20 mouse cellular contexts compared by ENCODE assay signal in genomic region chr9:83304925-83305324, GRCm38 (mm10).
DNase-seq lines count a peak whose midpoint lies in the region; ATAC-seq and TF ChIP-seq lines count a peak whose summit lies in the region.
"Had no signal": no experiment of that assay in that cellular context is flagged by ENCODE, and none has a peak within 500 bp of the region (broad histone marks: within the 10 kb centered on the region; RNA-seq: fewer than 3 reads in every experiment).

No protein-coding gene starts in this region.

- ATAC-seq in intestine, embryonic 14.5 days (replicated peaks; ENCODE audit: low FRiP score, low TSS enrichment, low read depth), result no peak
- ATAC-seq in intestine, embryonic 16.5 days, result no peak
- peak; percentile 58 for ATAC-seq in lung, postnatal 0 days
- no peak for ATAC-seq in erythroid progenitor cell, adult 5-6 weeks (replicated peaks; ENCODE audit: low FRiP score, poor library complexity, severe bottlenecking)
- ATAC-seq: forebrain, embryonic 15.5 days; intestine, postnatal 0 days had no signal

- H3K9me3 ChIP-seq in intestine, embryonic 14.5 days (ENCODE audit: control insufficient read depth, low read length), result no peaks in the 10 kb centered on the region
- H3K9me3 ChIP-seq in intestine, embryonic 16.5 days (ENCODE audit: control insufficient read depth, low read length), result no peaks in the 10 kb centered on the region
- no peaks in the 10 kb centered on the region for H3K9me3 ChIP-seq in lung, postnatal 0 days (ENCODE audit: low read length)
- H3K9me3 ChIP-seq: forebrain, embryonic 15.5 days; heart, embryonic 13.5 days; hindbrain, embryonic 10.5 days; liver, embryonic 13.5 days; neural tube, embryonic 12.5 days had no signal

- no peak overlapping the region for H3K27ac ChIP-seq in intestine, embryonic 14.5 days (ENCODE audit: low read depth)
- no peak overlapping the region for H3K27ac ChIP-seq in intestine, embryonic 16.5 days (ENCODE audit: low read length)
- H3K27ac ChIP-seq in lung, postnatal 0 days (ENCODE audit: low read length), result no peak overlapping the region
- H3K27ac ChIP-seq: forebrain, embryonic 15.5 days; heart, embryonic 13.5 days; hindbrain, embryonic 10.5 days; layer of hippocampus, adult 2 months; left cerebral cortex, adult 2 months; liver, embryonic 13.5 days; neural tube, embryonic 12.5 days had no signal

- peak overlapping the region; percentile 16; the same call in 1 of the 2 replicates for H3K4me2 ChIP-seq in intestine, embryonic 14.5 days (ENCODE audit: low read length)
- H3K4me2 ChIP-seq in intestine, embryonic 16.5 days (ENCODE audit: low read depth, low read length), result no peak overlapping the region
- 0 out of 2 replicates have a peak overlapping the region, but pooled peaks have one; percentile 0 for H3K4me2 ChIP-seq in lung, postnatal 0 days (replicated peaks; ENCODE audit: low read depth, low read length)
- H3K4me2 ChIP-seq: forebrain, embryonic 15.5 days; heart, embryonic 13.5 days; liver, embryonic 13.5 days; neural tube, embryonic 12.5 days had no signal

- H3K4me1 ChIP-seq in intestine, embryonic 14.5 days (replicated peaks; ENCODE audit: control insufficient read depth, insufficient read depth, low read length), result no peaks in the 10 kb centered on the region; the same call in 1 of the 2 replicates
- no peaks in the 10 kb centered on the region for H3K4me1 ChIP-seq in intestine, embryonic 16.5 days (ENCODE audit: control insufficient read depth, insufficient read depth, low read length)
- H3K4me1 ChIP-seq in lung, postnatal 0 days (ENCODE audit: insufficient read depth, low read depth, low read length), result no peaks in the 10 kb centered on the region
- H3K4me1 ChIP-seq: forebrain, embryonic 15.5 days; liver, embryonic 13.5 days had no signal

- no peak for DNase-seq in intestine, embryonic 14.5 days (ENCODE audit: low spot score)
- DNase-seq in lung, postnatal 0 days (ENCODE audit: low spot score), result peak; percentile 37
- DNase-seq in lung, postnatal 25 days (ENCODE audit: low spot score), result no peak
- DNase-seq in forelimb bud, embryonic 11.5 days (ENCODE audit: low read depth, low spot score), result peak; percentile 27
- DNase-seq in cerebellum, adult 18-20 months, result no peak
- DNase-seq in cerebellum, adult 9-10 months, result no peak
- DNase-seq: cerebellum, adult 8-10 months; gastrocnemius, postnatal 36 days; liver, embryonic 13.5 days; right cerebral cortex, postnatal 4 days; thymus, postnatal 25 days had no signal

- H3K36me3 ChIP-seq in intestine, embryonic 14.5 days (ENCODE audit: control insufficient read depth, insufficient read depth, low read length), result no peaks in the 10 kb centered on the region
- no peaks in the 10 kb centered on the region for H3K36me3 ChIP-seq in intestine, embryonic 16.5 days (ENCODE audit: control insufficient read depth, insufficient read depth, low read length)
- no peaks in the 10 kb centered on the region for H3K36me3 ChIP-seq in lung, postnatal 0 days (ENCODE audit: insufficient read depth, low read length)
- H3K36me3 ChIP-seq: forebrain, embryonic 15.5 days; heart, embryonic 13.5 days; hindbrain, embryonic 10.5 days; liver, embryonic 13.5 days; neural tube, embryonic 12.5 days had no signal

- H3K9ac ChIP-seq in intestine, embryonic 14.5 days (ENCODE audit: low read length), result no peak overlapping the region
- no peak overlapping the region for H3K9ac ChIP-seq in intestine, embryonic 16.5 days (ENCODE audit: low read depth, low read length)
- no peak overlapping the region for H3K9ac ChIP-seq in lung, postnatal 0 days (replicated peaks; ENCODE audit: low read depth)
- H3K9ac ChIP-seq: forebrain, embryonic 15.5 days; heart, embryonic 13.5 days; liver, embryonic 13.5 days; neural tube, embryonic 12.5 days had no signal

- no peak for TF ChIP-seq EP300 in lung, postnatal 0 days (IDR thresholded peaks at IDR 0.05)

- WGBS in intestine, embryonic 14.5 days, result 30% methylated on average over 7 of the region's 7 CpGs
- 33% methylated on average over 7 of the region's 7 CpGs for WGBS in intestine, embryonic 16.5 days
- 28% methylated on average over 7 of the region's 7 CpGs for WGBS in lung, postnatal 0 days

- no peaks in the 10 kb centered on the region for H3K27me3 ChIP-seq in intestine, embryonic 14.5 days (replicated peaks; ENCODE audit: control insufficient read depth, insufficient read depth, low read length)
- no peaks in the 10 kb centered on the region for H3K27me3 ChIP-seq in intestine, embryonic 16.5 days (replicated peaks; ENCODE audit: control insufficient read depth, insufficient read depth, low read length)
- H3K27me3 ChIP-seq in lung, postnatal 0 days (replicated peaks; ENCODE audit: insufficient read depth, low read length), result no peaks in the 10 kb centered on the region
- H3K27me3 ChIP-seq: forebrain, embryonic 15.5 days; liver, embryonic 13.5 days; neural tube, embryonic 12.5 days had no signal

- H3K4me3 ChIP-seq in intestine, embryonic 14.5 days (ENCODE audit: low read depth, low read length), result no peak overlapping the region
- no peak overlapping the region for H3K4me3 ChIP-seq in intestine, embryonic 16.5 days (ENCODE audit: low read length)
- no peak overlapping the region for H3K4me3 ChIP-seq in lung, postnatal 0 days (ENCODE audit: low read depth, low read length)
- H3K4me3 ChIP-seq: forebrain, embryonic 15.5 days; heart, embryonic 13.5 days; hindbrain, embryonic 10.5 days; layer of hippocampus, adult 2 months; left cerebral cortex, adult 2 months; liver, embryonic 13.5 days; neural tube, embryonic 12.5 days had no signal

- TF ChIP-seq CTCF in lung, postnatal 0 days (IDR thresholded peaks at IDR 0.05), result no peak

Comparison
In these comparisons a context has a peak if more than half of its experiments do, and no peak if none do; other contexts are left out.
1. DNase-seq: peak in lung, postnatal 0 days (single experiment) and forelimb bud, embryonic 11.5 days (single experiment); none in intestine, embryonic 14.5 days (single experiment), lung, postnatal 25 days (single experiment), cerebellum, adult 18-20 months (0 of 2) and cerebellum, adult 9-10 months (single experiment).